Mouse (Mus musculus) midbrain, embryonic 16.5 days (tissue): ENCODE measurements at regions not wholly inside any gene's neighbourhood (a gene's known extent, or its start where the extent isn't known, plus 50 kb on each side); places are given as distances from the start of the nearest gene placed in this dataset.

ENCODE experiments used
- ATAC-seq: fragments of 200-750 bp; cut with Nextera tagmentation; 2 replicates; pipeline ENCODE4 v1.8.0; 2017; ENCODE audit warnings: moderate TSS enrichment
- H3K27ac ChIP-seq: fragments of 300-500 bp; sonication (generic); 2 replicates; pipeline ENCODE4 v1.5.1; 2014; ENCODE audit warnings: mild to moderate bottlenecking, low read length, mixed read lengths
- H3K27me3 ChIP-seq: fragments of 300-500 bp; sonication (generic); 2 replicates; pipeline ENCODE4 v1.6.1; 2014; ENCODE audit warnings: low read depth, low read length, mixed read lengths; ENCODE audit not compliant: control insufficient read depth, insufficient read depth
- H3K36me3 ChIP-seq: fragments of 300-500 bp; sonication (generic); 2 replicates; pipeline ENCODE4 v1.6.1; 2014; ENCODE audit warnings: mild to moderate bottlenecking, low read length, moderate library complexity, mixed read lengths; ENCODE audit not compliant: control insufficient read depth, insufficient read depth
- H3K4me1 ChIP-seq: fragments of 300-500 bp; sonication (generic); 2 replicates; pipeline ENCODE4 v1.6.1; 2014; ENCODE audit warnings: mild to moderate bottlenecking, low read length, mixed read lengths; ENCODE audit not compliant: control insufficient read depth, insufficient read depth
- H3K4me2 ChIP-seq: fragments of 300-500 bp; sonication (generic); 2 replicates; pipeline ENCODE4 v1.6.1; 2014; ENCODE audit warnings: mild to moderate bottlenecking, low read length, mixed read lengths
- H3K4me3 ChIP-seq: fragments of 300-500 bp; sonication (generic); 2 replicates; pipeline ENCODE4 v1.5.1; 2014; ENCODE audit warnings: low read depth, mild to moderate bottlenecking, low read length, moderate library complexity, mixed read lengths
- H3K9ac ChIP-seq: fragments of 300-500 bp; sonication (generic); 2 replicates; pipeline ENCODE4 v1.6.1; 2014; ENCODE audit warnings: low read depth, low read length, mixed read lengths
- H3K9me3 ChIP-seq: fragments of 300-500 bp; sonication (generic); replicated peaks from 2 replicates; pipeline ENCODE4 v1.6.1; 2014; ENCODE audit warnings: mild to moderate bottlenecking, low read length, mixed read lengths; ENCODE audit not compliant: control insufficient read depth, poor library complexity, severe bottlenecking
- WGBS: fragments of 180-500 bp; shearing (Covaris S2); extraction: QIAGEN DNeasy Blood & Tissue Kit; methylation state at CpG from one replicate; pipeline ENCODE4 v1.1.7; 2014; 5-methylcytosine and 5-hydroxymethylcytosine counted together

DNA sequence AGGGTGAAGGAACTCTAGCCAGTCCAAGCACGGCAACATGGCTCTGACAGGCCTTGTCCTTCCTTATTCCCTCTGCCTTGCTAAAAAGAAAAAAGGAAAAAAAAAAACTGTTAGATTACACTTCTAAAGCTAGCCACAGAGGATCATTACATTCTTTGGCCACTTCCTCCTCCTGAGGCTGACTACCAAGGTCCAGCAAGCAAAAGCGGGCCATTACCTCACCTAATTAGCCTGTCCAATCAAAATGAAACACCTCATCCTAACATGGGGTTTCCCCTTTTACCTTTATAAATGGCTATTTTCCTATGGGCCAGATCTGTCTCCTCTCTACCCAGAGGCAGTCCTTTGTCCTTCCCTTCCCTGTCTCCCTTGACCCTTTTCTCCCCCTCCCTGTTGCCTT, 102.2 kb downstream of the Pih1h3b start:
- no peaks in the 10 kb centered on the region for H3K36me3 ChIP-seq
- H3K27ac ChIP-seq: no peak overlapping the region
- ATAC-seq: no peak
- no peak overlapping the region for H3K9ac ChIP-seq
- H3K4me2 ChIP-seq: no peak overlapping the region
- H3K27me3 ChIP-seq: peaks cover 7% of the 10 kb centered on the region
- no peak overlapping the region for H3K4me3 ChIP-seq
- WGBS: 79% methylated on average over 2 of the region's 2 CpGs
- no peaks in the 10 kb centered on the region for H3K4me1 ChIP-seq
- H3K9me3 ChIP-seq: no peaks in the 10 kb centered on the region

DNA sequence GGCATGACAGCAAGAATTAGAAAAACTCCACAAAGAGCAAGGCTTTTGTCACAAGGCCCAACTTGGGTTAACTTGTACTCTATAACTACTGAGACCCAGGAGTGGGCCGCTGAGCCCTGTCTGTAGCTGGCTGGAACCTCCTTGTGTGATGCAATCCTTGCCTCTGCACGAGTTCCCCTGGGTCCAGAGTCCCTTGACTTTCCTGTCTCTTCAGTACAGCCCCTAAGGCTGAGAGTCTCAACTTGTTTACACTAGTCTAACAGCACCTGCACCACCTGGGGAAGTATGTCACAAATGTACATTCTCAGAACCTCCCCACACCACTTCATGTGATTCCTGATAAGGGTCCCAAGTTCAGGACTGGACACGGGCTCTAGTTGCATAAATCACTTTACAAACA, 103.3 kb downstream of the Pih1h3b start:
- no peak overlapping the region for H3K9ac ChIP-seq
- no peak for ATAC-seq
- no peak overlapping the region for H3K27ac ChIP-seq
- no peaks in the 10 kb centered on the region for H3K9me3 ChIP-seq
- H3K27me3 ChIP-seq: peaks cover 7% of the 10 kb centered on the region
- H3K36me3 ChIP-seq: no peaks in the 10 kb centered on the region
- no peaks in the 10 kb centered on the region for H3K4me1 ChIP-seq
- WGBS: 75% methylated on average over 3 of the region's 3 CpGs
- no peak overlapping the region for H3K4me2 ChIP-seq
- H3K4me3 ChIP-seq: no peak overlapping the region

DNA sequence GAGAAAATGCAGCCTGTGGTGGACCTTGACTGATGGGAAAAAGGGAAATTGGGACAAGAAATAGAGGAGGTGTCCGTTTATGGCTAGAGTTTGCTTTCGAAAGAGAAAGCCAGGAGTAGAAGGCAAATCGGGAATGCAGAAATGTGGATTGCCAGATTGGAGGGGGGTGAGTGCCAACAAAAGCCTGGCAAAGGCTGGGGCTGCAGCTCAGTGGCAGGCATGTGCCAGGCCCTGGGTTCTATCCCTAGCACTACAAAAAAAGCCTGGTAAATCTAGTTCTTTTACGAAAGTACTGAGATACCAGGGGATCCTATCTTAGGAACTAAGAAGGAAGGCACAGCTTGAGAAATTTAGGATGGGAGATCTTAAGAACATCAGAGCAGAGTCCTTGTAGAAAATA, 117.2 kb downstream of the Pih1h3b start:
- Histone ChIP-seq H3K36me3 (no peaks in the 10 kb centered on the region), H3K27ac (no peak overlapping the region), H3K4me3 (no peak overlapping the region), H3K4me2 (no peak overlapping the region), H3K4me1 (no peaks in the 10 kb centered on the region), H3K27me3 (no peaks in the 10 kb centered on the region; the same call in 1 of the 2 replicates), H3K9me3 (no peaks in the 10 kb centered on the region), H3K9ac (no peak overlapping the region)
- no peak for ATAC-seq
- 85% methylated on average over 4 of the region's 4 CpGs for WGBS

DNA sequence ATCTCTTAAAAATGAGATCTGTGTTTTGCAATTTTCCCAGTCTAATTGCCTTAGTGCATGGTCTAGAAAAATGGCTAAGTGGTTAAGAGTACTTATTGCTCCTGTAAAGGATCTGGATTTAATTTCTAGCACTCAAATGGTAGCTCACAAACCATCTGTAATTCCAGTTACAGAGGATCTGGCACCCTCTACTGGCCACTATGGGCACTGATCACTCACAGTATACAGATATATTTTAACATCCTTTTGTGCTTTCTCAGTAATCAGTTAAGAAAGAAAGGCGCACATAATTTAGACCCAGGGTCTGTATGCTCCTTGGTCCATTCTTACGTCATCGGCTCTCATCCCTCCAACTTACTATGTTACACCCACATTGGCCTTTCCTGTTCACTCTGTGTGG, 120.3 kb downstream of the Pih1h3b start:
- no peaks in the 10 kb centered on the region for H3K9me3 ChIP-seq
- no peak overlapping the region for H3K4me3 ChIP-seq
- no peaks in the 10 kb centered on the region for H3K27me3 ChIP-seq
- H3K4me2 ChIP-seq: no peak overlapping the region
- H3K9ac ChIP-seq: no peak overlapping the region
- no peaks in the 10 kb centered on the region for H3K36me3 ChIP-seq
- ATAC-seq: no peak
- WGBS: 97% methylated on average over 3 of the region's 3 CpGs
- no peaks in the 10 kb centered on the region for H3K4me1 ChIP-seq
- H3K27ac ChIP-seq: no peak overlapping the region

DNA sequence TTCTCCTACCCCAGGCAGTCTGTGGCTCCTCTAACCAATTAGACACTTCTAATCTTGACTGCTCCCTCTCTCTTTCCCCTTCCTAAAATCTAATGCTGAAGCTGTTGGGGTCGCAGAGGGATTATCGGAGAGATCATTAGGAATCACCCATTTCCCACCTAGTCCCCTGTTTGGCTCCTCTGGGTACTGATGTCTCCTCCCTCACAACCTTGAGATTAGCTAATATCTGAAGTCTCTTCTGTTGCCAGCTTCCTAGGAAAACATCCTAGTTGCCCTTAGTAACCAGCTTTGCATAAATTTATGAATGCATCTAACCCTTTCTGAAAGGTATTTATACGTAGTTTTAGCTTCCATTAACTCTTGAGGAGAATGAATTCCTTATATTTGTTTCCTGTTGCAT, 138.4 kb upstream of the Frmpd3 start:
- Histone ChIP-seq H3K36me3 (no peaks in the 10 kb centered on the region), H3K9ac (no peak overlapping the region), H3K4me2 (no peak overlapping the region), H3K9me3 (no peaks in the 10 kb centered on the region), H3K4me3 (no peak overlapping the region), H3K4me1 (peaks cover 6% of the 10 kb centered on the region; the same call in 1 of the 2 replicates), H3K27me3 (peaks cover 6% of the 10 kb centered on the region), H3K27ac (peak overlapping the region; percentile 52; the same call in 1 of the 2 replicates)
- 59% methylated on average over 3 of the region's 3 CpGs for WGBS
- ATAC-seq: 0 out of 2 replicates have a peak, but pooled peaks have one; percentile 62

DNA sequence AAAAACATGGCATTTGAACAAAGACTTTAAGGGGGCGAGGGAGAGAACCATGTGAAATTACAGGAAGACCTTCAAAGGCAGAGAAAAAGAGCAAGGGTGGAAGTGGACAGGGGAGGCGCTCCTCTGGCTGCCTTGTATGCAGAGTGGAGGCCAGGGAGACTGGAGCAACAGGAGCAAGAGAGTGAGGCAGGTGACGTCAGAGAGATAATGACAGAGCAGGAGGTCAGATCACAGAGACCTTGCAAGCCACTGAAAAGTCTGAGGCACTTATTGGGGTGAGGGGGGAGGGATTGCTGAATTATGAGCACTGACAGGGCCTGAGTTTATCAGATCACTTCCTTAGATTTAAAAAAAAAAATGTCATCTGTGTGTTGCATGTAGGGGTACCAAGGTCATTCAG, 133.3 kb upstream of the Frmpd3 start:
- no peak overlapping the region for H3K27ac ChIP-seq
- 57% methylated on average over 3 of the region's 3 CpGs for WGBS
- H3K4me3 ChIP-seq: no peak overlapping the region
- no peaks in the 10 kb centered on the region for H3K9me3 ChIP-seq
- no peaks in the 10 kb centered on the region for H3K36me3 ChIP-seq
- ATAC-seq: no peak
- peaks cover 4% of the 10 kb centered on the region for H3K4me1 ChIP-seq
- no peak overlapping the region for H3K4me2 ChIP-seq
- peaks cover 2% of the 10 kb centered on the region; the same call in 1 of the 2 replicates for H3K27me3 ChIP-seq
- H3K9ac ChIP-seq: no peak overlapping the region

DNA sequence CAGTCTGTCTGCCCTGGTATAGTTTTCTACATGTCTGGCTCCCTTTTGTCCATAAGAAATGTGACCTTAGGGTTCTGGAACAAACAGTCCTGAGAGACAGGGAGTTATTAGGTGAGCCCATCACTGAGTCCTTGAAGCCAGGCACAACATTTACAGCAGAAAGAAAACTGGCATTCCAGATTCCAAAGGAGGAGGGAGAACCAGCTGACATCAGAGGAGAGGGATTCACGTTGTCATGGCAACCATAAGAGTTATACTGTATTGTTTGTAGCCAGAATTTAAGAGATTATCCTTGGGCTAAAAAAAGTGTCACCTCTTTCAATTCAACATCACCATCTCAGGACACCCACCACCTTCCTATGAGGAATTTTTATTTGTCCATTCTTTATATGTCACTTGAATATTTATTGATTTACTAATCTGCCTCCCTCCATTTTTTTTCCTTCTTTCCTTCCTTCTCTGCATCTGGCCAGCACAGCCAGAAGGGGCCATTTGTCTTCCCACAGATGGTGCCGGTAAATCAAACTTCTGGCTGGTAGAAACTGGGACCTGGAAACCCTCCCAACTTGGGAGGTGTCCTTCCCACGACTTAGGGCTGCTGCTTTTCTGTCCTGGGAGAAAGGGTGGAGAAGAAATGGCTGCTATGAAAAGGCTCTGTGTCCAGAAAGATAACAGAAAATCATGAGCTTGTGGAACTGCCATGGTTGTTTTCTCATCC, 129.3 kb upstream of the Frmpd3 start:
- no peak overlapping the region for H3K4me3 ChIP-seq
- 0 out of 2 replicates have a peak, but pooled peaks cover 2% of the 10 kb centered on the region for H3K27me3 ChIP-seq
- WGBS: 52% methylated on average over 3 of the region's 3 CpGs
- H3K36me3 ChIP-seq: no peaks in the 10 kb centered on the region
- ATAC-seq: peak; percentile 83
- H3K4me2 ChIP-seq: no peak overlapping the region
- no peak overlapping the region for H3K9ac ChIP-seq
- H3K27ac ChIP-seq: peak overlapping the region; percentile 60
- H3K4me1 ChIP-seq: peaks cover 4% of the 10 kb centered on the region
- H3K9me3 ChIP-seq: no peaks in the 10 kb centered on the region

DNA sequence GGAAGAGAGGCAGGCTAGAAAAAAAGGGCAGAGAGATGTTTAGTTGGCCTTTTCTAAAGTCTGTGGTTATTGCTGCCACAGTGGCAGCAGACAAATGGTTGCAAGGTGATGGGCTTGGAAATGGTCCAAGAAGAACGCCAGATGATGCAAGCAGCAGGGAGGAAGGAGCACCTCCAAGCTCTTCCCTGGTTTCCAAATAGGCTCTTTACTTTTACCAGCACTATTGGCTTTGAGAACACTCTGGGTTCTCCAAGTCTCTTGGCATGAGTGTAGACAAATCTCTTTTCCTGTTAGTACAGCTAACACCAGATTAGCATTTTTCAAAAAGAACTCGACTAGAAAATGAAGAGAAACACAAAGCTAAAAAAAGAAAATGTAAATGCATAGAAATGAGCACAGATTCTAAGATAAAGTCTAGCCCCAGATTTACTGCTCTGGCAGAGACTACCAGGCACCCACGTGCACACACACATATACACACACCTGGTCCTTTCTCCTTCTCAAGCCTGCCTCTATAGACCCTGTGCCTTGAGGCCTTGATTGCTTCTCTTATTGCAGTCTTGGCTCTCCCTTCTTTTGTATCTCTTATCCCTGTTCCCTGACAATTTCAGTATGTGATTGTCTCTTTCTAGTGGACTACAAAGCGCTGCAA, 127.7 kb upstream of the Frmpd3 start:
- Histone ChIP-seq H3K36me3 (no peaks in the 10 kb centered on the region), H3K4me1 (peaks cover 4% of the 10 kb centered on the region), H3K27me3 (peaks cover 2% of the 10 kb centered on the region; the same call in 1 of the 2 replicates), H3K9me3 (no peaks in the 10 kb centered on the region), H3K4me3 (no peak overlapping the region), H3K9ac (no peak overlapping the region), H3K4me2 (no peak overlapping the region), H3K27ac (no peak overlapping the region)
- 46% methylated on average over 4 of the region's 4 CpGs for WGBS
- no peak for ATAC-seq

DNA sequence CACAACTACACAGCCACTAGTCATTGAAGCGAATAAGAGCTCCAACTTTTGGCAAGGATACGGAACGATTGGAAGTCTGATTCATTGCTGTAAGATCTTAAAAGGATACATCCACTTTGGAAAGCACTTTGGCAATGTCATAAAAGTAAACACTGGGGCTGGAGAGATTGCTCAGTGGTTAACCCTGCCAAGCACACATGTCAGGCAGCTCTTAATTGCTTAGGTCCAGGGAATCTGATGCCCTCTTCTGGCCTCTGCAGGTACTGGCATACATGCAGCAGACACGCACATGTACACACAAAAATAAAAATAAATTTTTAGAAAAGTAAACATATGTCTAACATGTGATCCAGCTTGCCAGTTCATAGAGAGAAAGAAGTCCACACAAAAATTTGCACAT, 86.3 kb upstream of the Frmpd3 start:
- H3K4me1 ChIP-seq: no peaks in the 10 kb centered on the region
- no peak for ATAC-seq
- H3K4me3 ChIP-seq: no peak overlapping the region
- H3K27me3 ChIP-seq: peaks cover 5% of the 10 kb centered on the region
- no peak overlapping the region for H3K27ac ChIP-seq
- H3K9me3 ChIP-seq: no peaks in the 10 kb centered on the region
- no peaks in the 10 kb centered on the region for H3K36me3 ChIP-seq
- H3K4me2 ChIP-seq: no peak overlapping the region
- 79% methylated on average over 4 of the region's 4 CpGs for WGBS
- H3K9ac ChIP-seq: no peak overlapping the region
